Mouse (Mus musculus) small intestine, adult 2 months (tissue): ENCODE data around the gene Agbl2.

Source experiments
- CTCF ChIP-seq: fragments of 200-500 bp; IDR thresholded peaks from 2 replicates; pipeline ENCODE4 v1.5.1; 2012; ENCODE audit warnings: low read depth, mild to moderate bottlenecking, control low read depth, inconsistent platforms, low read length, moderate library complexity, mixed read lengths; ENCODE audit not compliant: insufficient replicate concordance, insufficient read length; ENCODE audit errors: extremely low read depth
- POLR2A ChIP-seq: fragments of 200-500 bp; IDR thresholded peaks from 2 replicates; pipeline ENCODE4 v1.6.1; 2012; ENCODE audit warnings: low read depth, mild to moderate bottlenecking, control low read depth, inconsistent platforms, low read length, moderate library complexity

DNA sequence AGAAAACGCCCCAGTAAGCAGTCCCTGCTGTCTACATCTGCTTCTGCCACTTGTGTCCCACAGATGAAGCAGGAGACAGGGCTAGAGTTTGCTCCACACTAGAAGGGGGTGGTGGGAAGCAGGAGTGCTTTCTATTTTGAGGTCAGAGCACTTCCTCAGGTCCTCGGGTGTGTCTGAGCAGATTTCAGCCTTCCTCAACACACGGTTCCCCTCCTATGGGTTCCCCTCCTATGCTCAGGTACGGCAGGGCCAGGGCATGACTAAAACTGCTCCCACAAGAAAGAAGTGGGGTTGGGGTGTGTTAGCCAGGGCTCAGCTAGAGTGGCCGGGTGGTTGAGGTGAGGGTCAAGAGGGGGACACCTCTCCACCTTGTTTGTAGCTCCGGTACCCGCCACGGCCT lies 28.2 kb downstream of the Agbl2 start:
- TF ChIP-seq CTCF (no peak), POLR2A (no peak)
